Mouse (Mus musculus) gastrocnemius, postnatal 4 days (tissue): ENCODE data around the gene Cmklr1. TPM values are rescaled to one million over a fixed set of nuclear protein-coding genes. Genes with fewer than 3 reads are reported as not detected.

Experiments
- DNase-seq, 2 experiments: peaks; one replicate each; pipeline ENCODE4 v3.0.0; 2021 to 2022; ENCODE audit warnings: low spot score in 2 of 2, mixed read lengths in 2 of 2
- total RNA-seq, 2 experiments: library from RNA; stranded (reverse); gene quantifications; 2 replicates each; pipeline ENCODE4 v1.2.3; 2021

Gene Cmklr1
- total RNA-seq, 2 experiments from 2014 or later, result 16.1 to 16.7 TPM

GRCm38 (mm10) chr5:113623052-113623451, 27.2 kb downstream of the Cmklr1 start:
- DNase-seq, result no peak

- DNase-seq, result no peak
Observed at GRCm38 (mm10) chr5:113620999-113621398, 29.2 kb downstream of the Cmklr1 start.

- no peak for DNase-seq
Observed at GRCm38 (mm10) chr5:113620130-113620716, 30.0 kb downstream of the Cmklr1 start.

- DNase-seq, result no peak
Observed at GRCm38 (mm10) chr5:113619151-113619550, 31.1 kb downstream of the Cmklr1 start.

- DNase-seq, result no peak
Observed at GRCm38 (mm10) chr5:113618716-113619115, 31.5 kb downstream of the Cmklr1 start.

- DNase-seq, result peak in 1 of 2 experiments; percentile 45
Observed at GRCm38 (mm10) chr5:113611771-113612233, 38.4 kb downstream of the Cmklr1 start.

- DNase-seq, result no peak
Observed at GRCm38 (mm10) chr5:113611131-113611530, 39.1 kb downstream of the Cmklr1 start.

- DNase-seq, result no peak
Observed at GRCm38 (mm10) chr5:113610490-113610889, 39.7 kb downstream of the Cmklr1 start.

- DNase-seq, result no peak
Observed at GRCm38 (mm10) chr5:113609891-113610290, 40.3 kb downstream of the Cmklr1 start.

GRCm38 (mm10) chr5:113608511-113608910, 41.7 kb downstream of the Cmklr1 start:
- no peak for DNase-seq

GRCm38 (mm10) chr5:113607941-113608431, 42.2 kb downstream of the Cmklr1 start:
- peak in 1 of 2 experiments; percentile 55 for DNase-seq

- DNase-seq, result peak in 1 of 2 experiments; percentile 38
Observed at GRCm38 (mm10) chr5:113606961-113607785, 43.1 kb downstream of the Cmklr1 start.

- no peak for DNase-seq
Observed at GRCm38 (mm10) chr5:113606121-113606520, 44.1 kb downstream of the Cmklr1 start.

- no peak for DNase-seq
Observed at GRCm38 (mm10) chr5:113604758-113605157, 45.5 kb downstream of the Cmklr1 start.

- DNase-seq, result no peak
Observed at GRCm38 (mm10) chr5:113603471-113603870, 46.8 kb downstream of the Cmklr1 start.

- DNase-seq, result no peak
Observed at GRCm38 (mm10) chr5:113600803-113601202, 49.4 kb downstream of the Cmklr1 start.

GRCm38 (mm10) chr5:113600181-113600580, 50.0 kb downstream of the Cmklr1 start:
- no peak for DNase-seq

GRCm38 (mm10) chr5:113596780-113597353, 53.4 kb downstream of the Cmklr1 start:
- no peak for DNase-seq

GRCm38 (mm10) chr5:113596252-113596651, 54.0 kb downstream of the Cmklr1 start:
- DNase-seq, result no peak

- DNase-seq, result no peak
Observed at GRCm38 (mm10) chr5:113593911-113594705, 56.1 kb downstream of the Cmklr1 start.

- no peak for DNase-seq
Observed at GRCm38 (mm10) chr5:113591751-113592230, 58.4 kb downstream of the Cmklr1 start.
